Mouse (Mus musculus) spleen, embryonic (tissue): ENCODE measurements at regions not wholly inside any gene's neighbourhood (a gene's known extent, or its start where the extent isn't known, plus 50 kb on each side); places are given as distances from the start of the nearest gene placed in this dataset.

ENCODE experiments used
- CTCF ChIA-PET: fragments of 350-600 bp; sonication (Branson Sonifier 250); formaldehyde crosslinking; loops from one replicate; lab custom pipeline; 2022; lab: Charles Lee

GRCm38 (mm10) chr13:52013182-52013581 is 166.7 kb downstream of the Gadd45g start:
- CTCF ChIA-PET: no interaction called here

GRCm38 (mm10) chr13:52013757-52014156 is 167.3 kb downstream of the Gadd45g start:
- CTCF ChIA-PET: no interaction called here

- CTCF ChIA-PET: no interaction called here
Measured at GRCm38 (mm10) chr13:52014566-52014965, 168.1 kb downstream of the Gadd45g start.

GRCm38 (mm10) chr13:52015066-52015465 is 168.6 kb downstream of the Gadd45g start:
- CTCF ChIA-PET: interaction anchor here (0.5 kb wide), 1 partner anchor 157 kb away, joined by 3 read pairs; no protein-coding TSS in a partner anchor

GRCm38 (mm10) chr13:52015496-52015895 is 169.0 kb downstream of the Gadd45g start:
- CTCF ChIA-PET: interaction anchor here (0.5 kb wide), 1 partner anchor 158 kb away, joined by 3 read pairs; no protein-coding TSS in a partner anchor

- CTCF ChIA-PET: no interaction called here
Measured at GRCm38 (mm10) chr13:52017598-52018190, 171.2 kb downstream of the Gadd45g start.

- CTCF ChIA-PET: no interaction called here
Measured at GRCm38 (mm10) chr13:52019647-52020046, 173.2 kb downstream of the Gadd45g start.

GRCm38 (mm10) chr13:52021150-52021549 is 174.7 kb downstream of the Gadd45g start:
- CTCF ChIA-PET: no interaction called here

- CTCF ChIA-PET: no interaction called here
Measured at GRCm38 (mm10) chr13:52021828-52022227, 175.3 kb downstream of the Gadd45g start.

- CTCF ChIA-PET: no interaction called here
Measured at GRCm38 (mm10) chr13:52022529-52022928, 176.1 kb downstream of the Gadd45g start.

GRCm38 (mm10) chr13:52024349-52024748 is 177.9 kb downstream of the Gadd45g start:
- CTCF ChIA-PET: no interaction called here

GRCm38 (mm10) chr13:52024832-52025481 is 178.5 kb downstream of the Gadd45g start:
- CTCF ChIA-PET: no interaction called here

GRCm38 (mm10) chr13:52025482-52025848 is 179.0 kb downstream of the Gadd45g start:
- CTCF ChIA-PET: no interaction called here

GRCm38 (mm10) chr13:52026291-52026690 is 179.8 kb downstream of the Gadd45g start:
- CTCF ChIA-PET: interaction anchor here (0.8 kb wide), 1 partner anchor 924 kb away, joined by 3 read pairs; no protein-coding TSS in a partner anchor

- CTCF ChIA-PET: no interaction called here
Measured at GRCm38 (mm10) chr13:52029868-52030422, 183.5 kb downstream of the Gadd45g start.

GRCm38 (mm10) chr13:52031465-52031864 is 185.0 kb downstream of the Gadd45g start:
- CTCF ChIA-PET: no interaction called here

GRCm38 (mm10) chr13:52035731-52036130 is 189.3 kb downstream of the Gadd45g start:
- CTCF ChIA-PET: interaction anchor here (0.5 kb wide), 1 partner anchor 187 kb away, joined by 3 read pairs; no protein-coding TSS in a partner anchor

GRCm38 (mm10) chr13:52036351-52036750 is 189.9 kb downstream of the Gadd45g start:
- CTCF ChIA-PET: no interaction called here

- CTCF ChIA-PET: no interaction called here
Measured at GRCm38 (mm10) chr13:52037218-52037617, 190.7 kb downstream of the Gadd45g start.

GRCm38 (mm10) chr13:52041467-52042421 is 195.3 kb downstream of the Gadd45g start:
- CTCF ChIA-PET: no interaction called here

- CTCF ChIA-PET: no interaction called here
Measured at GRCm38 (mm10) chr13:52042867-52043266, 196.4 kb downstream of the Gadd45g start.

GRCm38 (mm10) chr13:52043916-52044315 is 197.4 kb downstream of the Gadd45g start:
- CTCF ChIA-PET: interaction anchor here (0.7 kb wide), 1 partner anchor 189 kb away, joined by 4 read pairs; no protein-coding TSS in a partner anchor
